Mouse (Mus musculus) limb, embryonic 14.5 days (tissue): ENCODE measurements around the gene Dynll1. TPM values are rescaled to one million over a fixed set of nuclear protein-coding genes. Genes with fewer than 3 reads are reported as not detected.

Experiments used
- ATAC-seq: fragments of 200-750 bp; cut with Nextera tagmentation; 2 replicates; pipeline ENCODE4 v1.8.0; 2017; ENCODE audit warnings: low read depth, moderate number of reproducible peaks, moderate TSS enrichment; ENCODE audit not compliant: low FRiP score
- DNase-seq: peaks from one replicate; pipeline ENCODE4 v3.0.0-alpha.2; 2015; ENCODE audit warnings: low spot score
- H3K27ac ChIP-seq: fragments of 300-500 bp; sonication (generic); replicated peaks from 2 replicates; pipeline ENCODE4 v1.5.1; 2014; ENCODE audit warnings: low read depth, mild to moderate bottlenecking, low read length, moderate library complexity, mixed read lengths
- H3K27me3 ChIP-seq: fragments of 300-500 bp; sonication (generic); 2 replicates; pipeline ENCODE4 v1.6.1; 2014; ENCODE audit warnings: low read length, mixed read lengths; ENCODE audit not compliant: control insufficient read depth, insufficient read depth
- H3K36me3 ChIP-seq: fragments of 300-500 bp; sonication (generic); 2 replicates; pipeline ENCODE4 v1.6.1; 2014; ENCODE audit warnings: mild to moderate bottlenecking, low read length, moderate library complexity, mixed read lengths; ENCODE audit not compliant: control insufficient read depth, insufficient read depth
- H3K4me1 ChIP-seq: fragments of 300-500 bp; sonication (generic); 2 replicates; pipeline ENCODE4 v1.6.1; 2014; ENCODE audit warnings: antibody characterized with exemption, low read length, mixed read lengths; ENCODE audit not compliant: control insufficient read depth, insufficient read depth
- H3K4me2 ChIP-seq: fragments of 300-500 bp; sonication (generic); replicated peaks from 2 replicates; pipeline ENCODE4 v1.6.1; 2014; ENCODE audit warnings: low read depth, mild to moderate bottlenecking, low read length, moderate library complexity; ENCODE audit not compliant: severe bottlenecking
- H3K4me3 ChIP-seq: fragments of 300-500 bp; sonication (generic); replicated peaks from 2 replicates; pipeline ENCODE4 v1.5.1; 2014; ENCODE audit warnings: low read length
- H3K9ac ChIP-seq: fragments of 300-500 bp; sonication (generic); 2 replicates; pipeline ENCODE4 v1.6.1; 2014; ENCODE audit warnings: mild to moderate bottlenecking, low read depth, low read length, moderate library complexity; ENCODE audit not compliant: severe bottlenecking
- H3K9me3 ChIP-seq: fragments of 300-500 bp; sonication (generic); 2 replicates; pipeline ENCODE4 v1.6.1; 2016; ENCODE audit warnings: low read length; ENCODE audit not compliant: control insufficient read depth
- POLR2A ChIP-seq: fragments of 200-500 bp; IDR thresholded peaks from 2 replicates; pipeline ENCODE4 v1.8.0; 2012; ENCODE audit warnings: inconsistent platforms, mild to moderate bottlenecking, moderate library complexity, borderline replicate concordance; ENCODE audit not compliant: insufficient read depth, insufficient read length; ENCODE audit errors: extremely low read depth
- WGBS: fragments of 180-500 bp; shearing (Covaris S2); extraction: QIAGEN DNeasy Blood & Tissue Kit; methylation state at CpG from one replicate; pipeline ENCODE4 v1.1.7; 2014; 5-methylcytosine and 5-hydroxymethylcytosine counted together
- polyA plus RNA-seq, 2 experiments: library from polyadenylated mRNA; depleted of rRNA in 1 of 2; stranded (reverse) in 1 of 2; unstranded in 1 of 2; fragments of >200 nt; fragmentation: Nextera tagmentation in 1 of 2; extraction: Ambion mirVana in 1 of 2; gene quantifications; 2 replicates each; pipeline versions ENCODE4 v1.2.1 to v1.2.3; 2012 to 2014

The Dynll1 gene
- polyA plus RNA-seq, 2 experiments, result 1,052 to 1,814 TPM

DNA sequence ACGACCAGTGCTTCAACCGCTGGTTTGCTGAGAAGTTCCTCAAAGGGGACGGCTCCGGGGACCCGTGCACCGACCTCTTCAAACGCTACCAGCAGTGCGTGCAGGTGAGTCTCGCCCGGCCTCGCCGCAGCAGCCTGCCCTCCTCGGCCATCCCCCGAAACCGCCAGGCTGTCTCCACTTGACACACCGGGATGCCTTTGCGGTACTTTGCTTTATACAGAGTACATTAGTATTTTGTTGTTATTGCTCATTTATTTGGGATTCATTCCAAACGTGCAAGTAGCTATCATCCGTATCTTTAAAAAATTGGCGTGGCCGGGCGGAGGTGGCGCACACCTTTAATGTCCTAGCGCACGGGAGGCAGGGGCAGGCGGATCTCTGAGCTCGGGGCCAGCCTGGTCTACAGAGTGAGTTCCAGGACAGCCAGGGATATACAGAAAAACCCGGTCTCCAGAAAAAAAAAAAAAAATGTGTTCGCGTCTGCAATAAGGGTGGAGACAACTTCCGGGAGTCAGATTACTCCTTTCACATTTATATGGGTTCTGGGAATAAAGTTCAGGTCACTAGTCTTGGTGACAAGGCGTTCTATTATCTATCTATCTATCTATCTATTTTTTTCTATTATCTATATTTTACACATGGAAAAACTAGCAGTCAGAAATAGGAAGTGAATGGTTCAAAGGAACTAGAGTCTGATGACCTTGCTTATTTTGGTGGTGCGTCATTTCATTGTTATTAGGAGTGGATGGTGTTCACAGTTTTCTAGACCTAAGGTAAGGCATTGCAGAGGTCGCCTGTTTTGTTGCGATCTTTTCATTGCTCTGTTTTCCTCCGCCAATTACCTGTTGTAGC lies 40.7 kb upstream of the Dynll1 start:
- DNase-seq, result no peak
- Histone ChIP-seq H3K27me3 (no peaks in the 10 kb centered on the region), H3K9ac (peak overlapping the region; percentile 89), H3K36me3 (peaks cover 43% of the 10 kb centered on the region), H3K4me1 (peaks cover 11% of the 10 kb centered on the region), H3K9me3 (no peaks in the 10 kb centered on the region), H3K27ac (no peak overlapping the region), H3K4me2 (peak overlapping the region; percentile 79), H3K4me3 (peak overlapping the region; percentile 90)
- ATAC-seq, result peak; percentile 56; the same call in 1 of the 2 replicates
- no peak for TF ChIP-seq POLR2A
- 12% methylated on average over 36 of the region's 36 CpGs for WGBS

DNA sequence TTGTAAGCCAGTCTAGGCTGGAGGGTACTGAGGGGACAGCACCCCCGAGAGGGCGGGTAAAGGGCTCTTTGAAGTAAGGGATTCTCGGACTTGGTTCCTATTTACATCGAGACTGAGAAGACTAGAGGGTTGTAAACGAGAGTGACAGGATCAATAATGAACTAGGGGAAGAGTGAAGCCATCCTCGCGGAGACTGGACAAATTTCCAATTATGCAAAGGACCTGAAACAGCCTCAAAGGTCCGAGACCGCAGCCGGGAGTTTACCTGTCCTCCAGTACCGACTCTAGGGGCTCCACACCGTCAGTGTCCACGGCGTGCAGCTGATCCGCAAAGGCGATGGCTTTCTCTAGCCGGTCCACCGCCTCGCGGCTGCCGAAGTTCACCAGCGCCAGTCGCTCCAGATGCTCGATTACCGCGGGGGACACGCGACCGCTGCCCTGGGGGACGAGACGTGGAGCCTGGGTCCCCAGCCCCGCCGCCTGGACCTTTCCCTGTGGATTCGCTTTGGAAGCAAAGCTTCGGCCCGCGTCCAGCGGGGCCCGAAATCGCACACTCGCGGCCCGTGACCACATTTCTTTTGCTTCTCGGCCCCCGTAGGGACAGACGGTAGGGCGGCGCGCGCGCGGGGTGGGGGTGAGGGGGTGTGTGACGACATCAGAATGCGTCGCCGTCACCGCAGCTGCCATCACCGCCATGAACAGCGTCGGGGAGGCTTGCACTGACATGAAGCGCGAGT lies 39.9 kb upstream of the Dynll1 start, which contains the start of the genes Gatc and Triap1:
Gatc (minus strand) TSS at position 602 of the 737 bp plus-strand sequence.
Triap1 (plus strand) TSS at position 649 of the 737 bp plus-strand sequence.
- ATAC-seq, result peak; percentile 92
- Histone ChIP-seq H3K27ac (peak within 1 kb of the TSS; percentile 58), H3K9ac (peak within 1 kb of the TSS; percentile 89), H3K4me3 (peak within 1 kb of the TSS; percentile 90), H3K36me3 (peaks cover 44% of the 10 kb centered on the region), H3K9me3 (no peaks in the 10 kb centered on the region), H3K4me1 (peaks cover 11% of the 10 kb centered on the region), H3K4me2 (peak within 1 kb of the TSS; percentile 79), H3K27me3 (no peaks in the 10 kb centered on the region)
- DNase-seq, result peak; percentile 89
- no peak for TF ChIP-seq POLR2A
- under 1% methylated on average over 62 of the region's 62 CpGs for WGBS

DNA sequence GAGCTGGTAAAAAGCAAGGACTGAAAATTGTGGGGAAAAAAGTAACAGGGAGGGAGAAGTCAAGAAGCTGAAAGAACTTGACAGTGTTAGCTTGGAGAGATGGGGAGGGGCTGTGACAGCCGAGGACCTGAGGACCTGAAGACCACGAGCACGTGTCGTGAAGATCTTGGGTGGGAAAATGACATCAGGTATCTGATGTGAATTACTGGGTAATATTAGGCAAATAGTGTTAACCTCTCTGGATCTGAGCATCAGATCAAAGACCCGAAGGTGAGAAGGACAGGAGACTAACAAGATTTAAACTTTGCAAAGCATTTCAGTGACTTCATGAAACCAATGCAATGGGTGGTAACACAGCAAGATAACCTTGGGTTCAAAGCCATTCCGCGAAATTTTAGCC lies 39.2 kb upstream of the Dynll1 start:
- 25% methylated on average over 7 of the region's 7 CpGs for WGBS
- Histone ChIP-seq H3K9ac (0 out of 2 replicates have a peak overlapping the region, but pooled peaks have one; percentile 21), H3K9me3 (no peaks in the 10 kb centered on the region), H3K27me3 (no peaks in the 10 kb centered on the region), H3K4me2 (peak overlapping the region; percentile 79), H3K36me3 (peaks cover 44% of the 10 kb centered on the region), H3K4me3 (peak overlapping the region; percentile 90), H3K4me1 (peaks cover 11% of the 10 kb centered on the region), H3K27ac (no peak overlapping the region)
- TF ChIP-seq POLR2A, result no peak
- DNase-seq, result no peak
- ATAC-seq, result no peak

DNA sequence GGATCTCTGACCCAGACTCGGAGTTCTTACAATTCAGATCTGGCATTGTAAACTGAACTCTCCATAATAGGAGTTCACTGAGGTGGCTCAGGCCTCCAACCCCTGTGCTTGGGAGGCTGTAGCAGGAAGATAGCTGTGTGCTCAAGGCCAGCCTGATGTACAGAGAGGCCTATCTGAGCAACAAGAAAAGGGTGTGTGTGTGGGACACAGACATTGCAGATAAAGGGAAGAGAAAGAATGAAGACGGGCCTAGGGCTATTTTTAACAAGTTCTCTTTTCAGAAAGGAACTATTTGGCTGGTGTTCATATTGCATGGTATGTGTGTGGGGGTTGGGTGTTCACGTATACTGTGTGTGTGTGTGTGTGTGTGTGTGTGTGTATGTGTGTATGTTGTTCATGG lies 32.8 kb upstream of the Dynll1 start:
- H3K9me3 ChIP-seq, result no peaks in the 10 kb centered on the region
- TF ChIP-seq POLR2A, result no peak
- no peaks in the 10 kb centered on the region for H3K27me3 ChIP-seq
- H3K4me1 ChIP-seq, result peaks cover 8% of the 10 kb centered on the region
- WGBS, result 78% methylated on average over 3 of the region's 3 CpGs
- no peak overlapping the region for H3K4me3 ChIP-seq
- H3K9ac ChIP-seq, result no peak overlapping the region
- no peak for ATAC-seq
- H3K4me2 ChIP-seq, result no peak overlapping the region
- no peak overlapping the region for H3K27ac ChIP-seq
- no peak for DNase-seq
- H3K36me3 ChIP-seq, result peaks cover 69% of the 10 kb centered on the region

DNA sequence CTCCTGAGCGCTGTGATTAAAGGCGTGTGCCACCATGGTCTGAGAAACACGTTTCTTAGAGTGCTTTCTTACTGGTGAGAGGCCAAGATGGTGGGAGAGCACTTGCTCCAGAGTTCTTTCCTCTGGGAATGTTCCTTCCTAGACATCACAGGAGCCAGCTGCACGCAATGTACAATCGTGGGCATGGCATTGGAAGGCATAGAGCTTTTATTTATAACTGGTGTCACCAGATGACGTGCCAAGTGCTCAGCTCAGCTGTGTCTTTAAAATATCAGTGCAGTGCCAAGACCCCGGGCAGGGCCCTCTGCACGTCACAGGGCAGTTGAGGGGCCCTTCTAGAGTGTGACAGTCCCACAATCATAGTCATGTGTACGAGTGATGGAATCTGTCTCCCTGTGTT lies 30.2 kb upstream of the Dynll1 start:
- peaks cover 64% of the 10 kb centered on the region for H3K36me3 ChIP-seq
- WGBS, result 89% methylated on average over 9 of the region's 9 CpGs

More for the DNA sequence above, 30.2 kb upstream of the Dynll1 start:
- Histone ChIP-seq H3K9ac (no peak overlapping the region), H3K4me2 (no peak overlapping the region), H3K27me3 (no peaks in the 10 kb centered on the region), H3K27ac (no peak overlapping the region), H3K9me3 (no peaks in the 10 kb centered on the region), H3K4me3 (no peak overlapping the region), H3K4me1 (peaks cover 16% of the 10 kb centered on the region)
- no peak for TF ChIP-seq POLR2A
- ATAC-seq (no peak), DNase-seq (no peak)
